Mouse (Mus musculus) megakaryocyte-erythroid progenitor cell, adult 5-6 weeks (primary cell): ENCODE measurements around the gene Ccdc125. TPM values are rescaled to one million over a fixed set of nuclear protein-coding genes. Genes with fewer than 3 reads are reported as not detected.

Experiments
- total RNA-seq, 2 experiments: library from RNA; stranded (forward) in 1 of 2; stranded (reverse) in 1 of 2; fragments of 200-1000, 215-1000 nt in 1 of 2; fragments of >200 nt in 1 of 2; fragmentation: Nextera tagmentation in 1 of 2; gene quantifications; 2 replicates each; pipeline ENCODE4 v1.2.3; 2014 to 2017

Gene Ccdc125
- total RNA-seq, 2 experiments from 2014 or later, result 0.90 to 9.2 TPM

Other genes starting within 250 kb of the Ccdc125 start
- gene Naip1, start 216.8 kb upstream of the Ccdc125 start, total RNA-seq (2014; fragmentation: Nextera tagmentation), result not detected in 2 replicates
- gene Naip1, start 216.8 kb upstream of the Ccdc125 start, total RNA-seq (2017), result not detected in 2 replicates
- gene Gtf2h2, start 177.1 kb upstream of the Ccdc125 start, total RNA-seq (2014; fragmentation: Nextera tagmentation), result 56.9 and 85.2 TPM in 2 replicates
- 89.8 and 98.7 TPM in 2 replicates for gene Gtf2h2, start 177.1 kb upstream of the Ccdc125 start, total RNA-seq (2017)
- gene Ocln, start 117.0 kb upstream of the Ccdc125 start, total RNA-seq (2014; fragmentation: Nextera tagmentation), result not detected in 2 replicates
- gene Ocln, start 117.0 kb upstream of the Ccdc125 start, total RNA-seq (2017), result not detected in 2 replicates
- 0.74 and 1.7 TPM in 2 replicates for gene Marveld2, start 52.7 kb upstream of the Ccdc125 start, total RNA-seq (2014; fragmentation: Nextera tagmentation)
- gene Marveld2, start 52.7 kb upstream of the Ccdc125 start, total RNA-seq (2017), result 1.3 and 2.1 TPM in 2 replicates
- 266 and 321 TPM in 2 replicates for gene Ak6, start 18.7 kb upstream of the Ccdc125 start, total RNA-seq (2014; fragmentation: Nextera tagmentation)
- 395 and 432 TPM in 2 replicates for gene Ak6, start 18.7 kb upstream of the Ccdc125 start, total RNA-seq (2017)
- 34.6 and 39.9 TPM in 2 replicates for gene Rad17, start 18.7 kb upstream of the Ccdc125 start, total RNA-seq (2014; fragmentation: Nextera tagmentation)
- gene Rad17, start 18.7 kb upstream of the Ccdc125 start, total RNA-seq (2017), result 51.5 and 60.1 TPM in 2 replicates
- gene Taf9, start 18.1 kb upstream of the Ccdc125 start, total RNA-seq (2014; fragmentation: Nextera tagmentation), result 19.2 and 24.7 TPM in 2 replicates
- 23.6 and 28.5 TPM in 2 replicates for gene Taf9, start 18.1 kb upstream of the Ccdc125 start, total RNA-seq (2017)
- 69.6 and 73.5 TPM in 2 replicates for gene Cdk7, start 61.2 kb downstream of the Ccdc125 start, total RNA-seq (2014; fragmentation: Nextera tagmentation)
- gene Cdk7, start 61.2 kb downstream of the Ccdc125 start, total RNA-seq (2017), result 66.7 and 69.1 TPM in 2 replicates
- 122 and 137 TPM in 2 replicates for gene Mrps36, start 74.9 kb downstream of the Ccdc125 start, total RNA-seq (2014; fragmentation: Nextera tagmentation)
- 92.3 and 159 TPM in 2 replicates for gene Mrps36, start 74.9 kb downstream of the Ccdc125 start, total RNA-seq (2017)
- 58.3 and 100 TPM in 2 replicates for gene Cenph, start 106.2 kb downstream of the Ccdc125 start, total RNA-seq (2014; fragmentation: Nextera tagmentation)
- 67.0 and 95.9 TPM in 2 replicates for gene Cenph, start 106.2 kb downstream of the Ccdc125 start, total RNA-seq (2017)
- 99.3 and 102 TPM in 2 replicates for gene Ccnb1, start 116.9 kb downstream of the Ccdc125 start, total RNA-seq (2014; fragmentation: Nextera tagmentation)
- gene Ccnb1, start 116.9 kb downstream of the Ccdc125 start, total RNA-seq (2017), result 150 and 153 TPM in 2 replicates
- gene Slc30a5, start 163.7 kb downstream of the Ccdc125 start, total RNA-seq (2014; fragmentation: Nextera tagmentation), result 48.1 and 53.9 TPM in 2 replicates
- 83.5 and 95.2 TPM in 2 replicates for gene Slc30a5, start 163.7 kb downstream of the Ccdc125 start, total RNA-seq (2017)